Mouse (Mus musculus) left cerebral cortex, adult 11 months (tissue): ENCODE results near the gene Shank1.
A peak's percentile ranks its signal among the peaks of the same experiment; 100 is the strongest.

Source experiments
- DNase-seq: peaks from one replicate; pipeline ENCODE4 v3.0.0; 2022; ENCODE audit warnings: low spot score

Shank1 gene

GRCm38 (mm10) chr7:44341119-44341518, 31.1 kb downstream of the Shank1 start:
- DNase-seq = no peak

- no peak for DNase-seq
Observed at GRCm38 (mm10) chr7:44341714-44342113, 31.7 kb downstream of the Shank1 start.

- no peak for DNase-seq
Observed at GRCm38 (mm10) chr7:44343459-44344015, 33.5 kb downstream of the Shank1 start.

GRCm38 (mm10) chr7:44344622-44345021, 34.6 kb downstream of the Shank1 start:
- no peak for DNase-seq

GRCm38 (mm10) chr7:44349043-44349442, 39.0 kb downstream of the Shank1 start:
- no peak for DNase-seq

- DNase-seq = peak; percentile 88
Observed at GRCm38 (mm10) chr7:44350957-44351711, 41.1 kb downstream of the Shank1 start.

GRCm38 (mm10) chr7:44351881-44352749, 42.1 kb downstream of the Shank1 start:
- no peak for DNase-seq

- DNase-seq = no peak
Observed at GRCm38 (mm10) chr7:44352750-44353600, 42.9 kb downstream of the Shank1 start.

- no peak for DNase-seq
Observed at GRCm38 (mm10) chr7:44353601-44354340, 43.7 kb downstream of the Shank1 start.

GRCm38 (mm10) chr7:44355411-44355810, 45.4 kb downstream of the Shank1 start:
- DNase-seq = no peak

- DNase-seq = no peak
Observed at GRCm38 (mm10) chr7:44356590-44357481, 46.8 kb downstream of the Shank1 start.

- DNase-seq = no peak
Observed at GRCm38 (mm10) chr7:44357531-44357930, 47.5 kb downstream of the Shank1 start.

GRCm38 (mm10) chr7:44358012-44358411, 48.0 kb downstream of the Shank1 start:
- no peak for DNase-seq

- no peak for DNase-seq
Observed at GRCm38 (mm10) chr7:44358886-44359654, 49.0 kb downstream of the Shank1 start.

GRCm38 (mm10) chr7:44359908-44360672, 50.0 kb downstream of the Shank1 start:
- DNase-seq = peak; percentile 95

GRCm38 (mm10) chr7:44360792-44361301, 50.8 kb downstream of the Shank1 start:
- DNase-seq = no peak

- no peak for DNase-seq
Observed at GRCm38 (mm10) chr7:44372678-44373077, 62.6 kb downstream of the Shank1 start.

- no peak for DNase-seq
Observed at GRCm38 (mm10) chr7:44373460-44373859, 63.4 kb downstream of the Shank1 start.
